Mouse (Mus musculus) neural tube, embryonic 12.5 days (tissue): Measurements from ENCODE around the gene Rbpj. TPM values are rescaled to one million over a fixed set of nuclear protein-coding genes. Genes with fewer than 3 reads are reported as not detected.

Source experiments
- ATAC-seq: fragments of 200-750 bp; cut with Nextera tagmentation; 2 replicates; pipeline ENCODE4 v1.8.0; 2017; ENCODE audit warnings: low read depth, mild to moderate bottlenecking, moderate TSS enrichment, moderate library complexity; ENCODE audit not compliant: low FRiP score
- H3K27ac ChIP-seq: fragments of 300-500 bp; sonication (generic); 2 replicates; pipeline ENCODE4 v1.5.1; 2016
- H3K27me3 ChIP-seq: fragments of 300-500 bp; sonication (generic); replicated peaks from 2 replicates; pipeline ENCODE4 v1.6.1; 2016; ENCODE audit warnings: mild to moderate bottlenecking
- H3K36me3 ChIP-seq: fragments of 300-500 bp; sonication (generic); 2 replicates; pipeline ENCODE4 v1.6.1; 2016; ENCODE audit warnings: mild to moderate bottlenecking
- H3K4me1 ChIP-seq: fragments of 300-500 bp; sonication (generic); 2 replicates; pipeline ENCODE4 v1.6.1; 2016
- H3K4me2 ChIP-seq: fragments of 300-500 bp; sonication (generic); replicated peaks from 2 replicates; pipeline ENCODE4 v1.6.1; 2016; ENCODE audit warnings: mild to moderate bottlenecking
- H3K4me3 ChIP-seq: fragments of 300-500 bp; sonication (generic); 2 replicates; pipeline ENCODE4 v1.5.1; 2016
- H3K9ac ChIP-seq: fragments of 300-500 bp; sonication (generic); 2 replicates; pipeline ENCODE4 v1.6.1; 2016; ENCODE audit warnings: mild to moderate bottlenecking
- H3K9me3 ChIP-seq: fragments of 300-500 bp; sonication (generic); 2 replicates; pipeline ENCODE4 v1.6.1; 2016; ENCODE audit warnings: mild to moderate bottlenecking
- WGBS: fragments of 180-500 bp; shearing (Covaris S2); methylation state at CpG from one replicate; pipeline ENCODE4 v1.1.7; 2016; 5-methylcytosine and 5-hydroxymethylcytosine counted together
- polyA plus RNA-seq: library from polyadenylated mRNA; unstranded; fragments of >200 nt; fragmentation: Nextera tagmentation; extraction: Ambion mirVana; gene quantifications from 2 replicates; pipeline ENCODE4 v1.2.1, GENCODE M21; 2016

Rbpj gene
- polyA plus RNA-seq, 1 experiment from 2014 or later: 62.8 TPM

DNA sequence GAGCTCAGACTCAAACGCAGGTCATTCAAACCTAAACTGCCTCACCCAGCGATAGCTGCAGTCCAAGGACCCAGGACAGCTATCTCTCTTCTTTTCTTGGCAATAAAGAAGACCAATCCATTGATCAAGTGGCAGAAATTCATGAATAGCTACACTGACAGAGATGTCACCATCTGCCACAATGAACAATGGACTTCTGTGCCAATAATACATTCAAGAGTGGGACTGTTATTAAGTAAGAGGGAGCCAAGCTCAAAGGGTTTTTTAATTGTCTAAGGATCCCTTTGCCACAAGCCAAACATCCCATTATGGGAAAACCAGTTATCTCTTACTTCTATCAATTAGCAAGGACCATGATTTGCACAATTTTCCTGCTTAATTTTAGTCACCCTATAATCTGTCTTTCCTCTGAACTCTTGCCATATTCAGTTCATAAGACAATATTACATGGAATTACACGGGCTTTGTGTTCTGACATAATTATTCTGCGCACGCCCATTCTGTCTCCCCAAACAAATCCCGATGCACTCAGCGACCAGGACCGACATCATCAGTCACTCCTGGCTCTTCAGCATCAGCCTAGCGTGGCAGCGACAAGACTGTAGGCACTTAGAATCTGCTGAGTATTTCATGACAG, 34.7 kb downstream of the Rbpj start:
- Histone ChIP-seq H3K9ac (no peak overlapping the region), H3K27ac (no peak overlapping the region), H3K4me3 (no peak overlapping the region), H3K36me3 (no peaks in the 10 kb centered on the region), H3K9me3 (no peaks in the 10 kb centered on the region), H3K27me3 (no peaks in the 10 kb centered on the region), H3K4me2 (no peak overlapping the region), H3K4me1 (no peaks in the 10 kb centered on the region)
- WGBS: 68% methylated on average over 10 of the region's 10 CpGs
- no peak for ATAC-seq

- no peak overlapping the region for H3K27ac ChIP-seq
- H3K27me3 ChIP-seq: no peaks in the 10 kb centered on the region
- H3K4me3 ChIP-seq: no peak overlapping the region
- WGBS: 69% methylated on average over 3 of the region's 3 CpGs
- ATAC-seq: no peak
- H3K4me1 ChIP-seq: no peaks in the 10 kb centered on the region
- H3K9ac ChIP-seq: no peak overlapping the region
- no peaks in the 10 kb centered on the region for H3K9me3 ChIP-seq
- no peak overlapping the region for H3K4me2 ChIP-seq
- H3K36me3 ChIP-seq: no peaks in the 10 kb centered on the region
Measured at GRCm38 (mm10) chr5:53503261-53503660, 37.3 kb downstream of the Rbpj start.

DNA sequence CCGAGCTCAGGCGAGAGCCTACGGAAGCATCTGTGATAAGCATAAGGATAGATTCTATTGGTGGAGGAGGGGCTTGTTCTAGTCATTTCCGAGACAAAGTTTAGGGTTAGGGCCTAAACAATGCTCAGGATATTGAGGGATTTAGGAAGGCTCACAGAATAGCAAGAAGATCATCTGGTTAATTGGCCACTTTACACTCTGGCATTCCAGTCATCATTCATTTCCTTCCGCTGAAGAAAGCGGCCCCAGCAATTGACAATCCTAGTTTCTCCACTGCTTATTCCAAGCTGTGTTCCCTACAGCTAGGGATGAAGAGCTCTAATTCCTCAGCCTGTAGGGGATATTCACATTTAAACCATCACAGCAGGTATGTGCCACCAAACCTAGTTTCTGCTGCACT, 39.8 kb downstream of the Rbpj start:
- ATAC-seq: no peak
- H3K9ac ChIP-seq: no peak overlapping the region
- no peaks in the 10 kb centered on the region for H3K36me3 ChIP-seq
- H3K4me2 ChIP-seq: no peak overlapping the region
- WGBS: 70% methylated on average over 6 of the region's 6 CpGs
- no peak overlapping the region for H3K4me3 ChIP-seq
- no peaks in the 10 kb centered on the region for H3K9me3 ChIP-seq
- H3K27ac ChIP-seq: no peak overlapping the region
- H3K4me1 ChIP-seq: no peaks in the 10 kb centered on the region
- H3K27me3 ChIP-seq: no peaks in the 10 kb centered on the region

DNA sequence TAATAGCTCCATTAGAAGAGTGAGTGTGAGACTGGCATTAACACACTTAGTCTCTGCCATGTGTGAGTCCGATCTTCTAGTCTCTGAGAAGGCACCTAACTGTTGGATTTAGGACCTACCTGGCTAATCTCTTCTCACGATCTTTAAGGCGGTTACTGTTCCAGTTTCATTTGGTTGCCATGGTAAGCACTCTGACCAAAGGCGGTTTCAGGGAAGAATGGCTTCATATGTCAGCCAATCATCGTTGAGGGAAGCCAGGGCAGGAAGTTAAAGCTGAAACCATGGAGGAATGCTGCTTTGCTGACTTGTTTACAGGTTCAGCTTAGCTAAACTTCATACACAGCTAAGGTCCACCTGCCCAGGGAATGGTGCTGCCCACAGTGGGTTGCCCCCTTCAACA, 41.4 kb downstream of the Rbpj start:
- no peak overlapping the region for H3K27ac ChIP-seq
- H3K36me3 ChIP-seq: no peaks in the 10 kb centered on the region
- no peaks in the 10 kb centered on the region for H3K9me3 ChIP-seq
- ATAC-seq: no peak
- no peak overlapping the region for H3K9ac ChIP-seq
- 83% methylated on average over 5 of the region's 5 CpGs for WGBS
- no peak overlapping the region for H3K4me3 ChIP-seq
- no peaks in the 10 kb centered on the region for H3K27me3 ChIP-seq
- H3K4me1 ChIP-seq: no peaks in the 10 kb centered on the region
- H3K4me2 ChIP-seq: no peak overlapping the region

DNA sequence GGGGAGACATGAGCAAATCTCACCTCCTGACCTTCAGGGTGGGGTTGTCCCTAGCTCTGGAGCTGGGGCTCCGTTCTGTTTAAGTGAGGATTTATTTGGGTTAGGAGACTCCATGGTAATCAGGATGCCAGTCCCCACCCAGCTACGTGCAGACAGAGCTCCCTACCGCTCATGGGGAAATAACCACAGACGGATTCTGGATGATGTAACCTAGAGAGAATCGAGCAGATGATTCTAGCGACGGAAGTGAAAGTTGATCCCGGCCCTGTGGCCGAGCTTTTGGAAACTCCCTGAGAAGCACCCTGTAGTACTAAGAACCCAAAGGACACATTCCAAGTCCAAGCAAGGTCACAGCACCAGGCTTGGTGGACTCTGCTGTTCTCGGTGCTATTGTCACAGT, 43.5 kb downstream of the Rbpj start:
- Histone ChIP-seq H3K4me2 (no peak overlapping the region), H3K36me3 (no peaks in the 10 kb centered on the region), H3K9me3 (no peaks in the 10 kb centered on the region), H3K27me3 (no peaks in the 10 kb centered on the region), H3K4me3 (no peak overlapping the region), H3K4me1 (no peaks in the 10 kb centered on the region), H3K9ac (no peak overlapping the region), H3K27ac (no peak overlapping the region)
- 85% methylated on average over 10 of the region's 10 CpGs for WGBS
- ATAC-seq: no peak

- H3K4me2 ChIP-seq: no peak overlapping the region
- H3K27ac ChIP-seq: no peak overlapping the region
- WGBS: 93% methylated on average over 2 of the region's 2 CpGs
- no peaks in the 10 kb centered on the region for H3K36me3 ChIP-seq
- no peak for ATAC-seq
- no peaks in the 10 kb centered on the region for H3K27me3 ChIP-seq
- H3K9me3 ChIP-seq: no peaks in the 10 kb centered on the region
- no peak overlapping the region for H3K4me3 ChIP-seq
- no peak overlapping the region for H3K9ac ChIP-seq
- no peaks in the 10 kb centered on the region for H3K4me1 ChIP-seq
Measured at GRCm38 (mm10) chr5:53509927-53510326, 44.0 kb downstream of the Rbpj start.

- H3K4me3 ChIP-seq: no peak overlapping the region
- no peak overlapping the region for H3K4me2 ChIP-seq
- no peaks in the 10 kb centered on the region for H3K36me3 ChIP-seq
- no peak for ATAC-seq
- H3K27me3 ChIP-seq: no peaks in the 10 kb centered on the region
- H3K9ac ChIP-seq: no peak overlapping the region
- H3K9me3 ChIP-seq: no peaks in the 10 kb centered on the region
- H3K4me1 ChIP-seq: no peaks in the 10 kb centered on the region
- WGBS: 91% methylated on average over 4 of the region's 4 CpGs
- H3K27ac ChIP-seq: no peak overlapping the region
Measured at GRCm38 (mm10) chr5:53511426-53511825, 45.5 kb downstream of the Rbpj start.

DNA sequence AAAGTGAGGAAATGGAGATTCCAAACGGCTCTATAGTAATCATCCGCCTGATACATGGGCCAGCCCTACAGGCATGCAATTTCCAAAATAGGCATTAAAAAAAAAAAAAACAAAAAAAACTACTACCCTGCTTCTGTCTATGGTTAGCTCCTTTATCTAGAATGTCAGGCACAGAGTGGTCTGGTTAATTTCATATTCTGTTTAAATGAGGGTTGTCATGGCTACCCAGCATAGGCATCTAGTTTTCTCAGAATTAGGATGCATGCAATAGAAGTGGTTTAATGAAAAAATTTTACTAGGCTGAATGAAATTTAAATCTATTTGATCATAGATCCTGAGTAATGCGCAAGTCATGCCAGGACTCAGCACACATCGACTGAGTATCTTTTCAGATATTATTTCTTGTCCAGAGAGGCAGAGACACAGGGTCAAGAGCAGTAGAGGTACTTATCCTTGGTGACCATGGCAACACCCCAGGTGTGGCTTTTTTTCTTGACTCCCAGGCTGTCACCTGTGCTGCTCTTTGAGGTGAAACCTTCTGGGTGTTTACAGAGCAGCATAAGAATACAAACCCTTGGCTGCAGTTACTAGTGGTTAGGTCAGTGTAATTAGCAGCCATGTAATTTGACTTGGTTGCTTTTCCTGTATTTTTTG, 49.1 kb downstream of the Rbpj start:
- ATAC-seq: no peak
- Histone ChIP-seq H3K9me3 (no peaks in the 10 kb centered on the region), H3K9ac (no peak overlapping the region), H3K4me2 (no peak overlapping the region), H3K4me3 (no peak overlapping the region), H3K27ac (no peak overlapping the region), H3K36me3 (no peaks in the 10 kb centered on the region), H3K27me3 (no peaks in the 10 kb centered on the region), H3K4me1 (no peaks in the 10 kb centered on the region)
- 81% methylated on average over 4 of the region's 4 CpGs for WGBS

DNA sequence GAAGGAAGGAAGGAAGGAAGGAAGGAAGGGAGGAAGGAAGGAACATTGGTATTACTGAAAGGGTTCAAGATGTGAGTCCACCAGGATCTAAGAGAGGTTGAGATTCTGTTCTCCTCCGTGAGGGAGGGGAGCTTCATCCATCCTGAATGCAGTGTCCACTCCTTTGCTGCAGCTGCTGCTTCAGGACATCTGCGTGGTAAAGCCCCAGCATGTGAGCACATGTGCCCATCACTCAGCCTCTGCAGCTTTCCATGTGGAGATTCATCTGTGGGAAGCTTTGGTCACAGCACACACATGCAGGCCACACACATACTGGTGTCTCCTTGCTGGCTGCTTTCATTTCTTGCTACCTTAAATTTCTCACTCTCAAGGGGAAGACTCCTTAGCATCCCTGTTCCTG, 50.5 kb downstream of the Rbpj start:
- Histone ChIP-seq H3K36me3 (no peaks in the 10 kb centered on the region), H3K27ac (no peak overlapping the region), H3K9ac (no peak overlapping the region), H3K9me3 (no peaks in the 10 kb centered on the region), H3K27me3 (no peaks in the 10 kb centered on the region), H3K4me2 (no peak overlapping the region), H3K4me1 (no peaks in the 10 kb centered on the region), H3K4me3 (no peak overlapping the region)
- ATAC-seq: no peak
- 90% methylated on average over 2 of the region's 2 CpGs for WGBS

DNA sequence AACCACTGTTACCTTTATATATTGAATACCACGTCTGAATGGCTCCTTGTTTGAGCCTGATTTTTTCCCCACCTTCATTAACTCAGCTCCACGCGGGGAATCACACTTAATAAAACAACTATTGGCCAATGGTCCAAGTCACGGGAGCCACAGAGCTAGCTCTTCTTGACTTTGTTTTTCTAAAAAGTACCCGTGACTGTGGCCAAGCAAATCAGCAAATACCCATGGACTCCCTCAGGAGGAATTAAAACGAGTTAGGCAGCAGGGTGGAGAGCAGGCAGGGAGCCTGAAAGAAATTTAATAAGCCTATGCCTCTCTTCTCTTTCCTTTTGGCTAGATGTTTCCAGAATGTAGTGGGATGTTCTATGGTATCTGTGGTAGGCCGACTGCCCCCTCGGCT, 51.9 kb downstream of the Rbpj start:
- H3K36me3 ChIP-seq: no peaks in the 10 kb centered on the region
- H3K9ac ChIP-seq: no peak overlapping the region
- no peak for ATAC-seq
- no peak overlapping the region for H3K27ac ChIP-seq
- WGBS: 80% methylated on average over 8 of the region's 8 CpGs
- no peaks in the 10 kb centered on the region for H3K9me3 ChIP-seq
- no peak overlapping the region for H3K4me3 ChIP-seq
- H3K4me2 ChIP-seq: no peak overlapping the region
- H3K27me3 ChIP-seq: no peaks in the 10 kb centered on the region
- no peaks in the 10 kb centered on the region for H3K4me1 ChIP-seq

DNA sequence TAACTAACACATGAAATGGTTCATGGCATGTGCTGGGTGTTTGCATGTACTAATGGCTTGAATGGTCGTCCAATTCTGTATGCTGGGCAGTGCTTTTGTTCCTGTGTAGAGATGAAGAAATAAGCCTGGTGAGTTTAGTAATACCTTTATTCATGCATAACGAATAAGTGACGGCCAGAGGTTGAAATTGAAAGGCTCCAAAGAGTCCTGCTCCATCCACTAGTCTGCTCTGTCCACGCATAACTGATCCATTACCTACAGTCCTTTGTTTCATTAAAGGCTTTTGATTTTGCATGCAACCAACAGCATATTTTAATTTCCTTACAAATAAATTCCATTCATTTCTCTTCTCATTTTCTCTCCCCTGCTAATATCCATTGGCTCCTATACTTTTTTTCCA, 53.2 kb downstream of the Rbpj start:
- Histone ChIP-seq H3K4me1 (peaks cover 4% of the 10 kb centered on the region; the same call in 1 of the 2 replicates), H3K9ac (no peak overlapping the region), H3K27ac (no peak overlapping the region), H3K4me2 (no peak overlapping the region), H3K36me3 (no peaks in the 10 kb centered on the region), H3K4me3 (no peak overlapping the region), H3K27me3 (no peaks in the 10 kb centered on the region), H3K9me3 (no peaks in the 10 kb centered on the region)
- no peak for ATAC-seq
- 65% methylated on average over 4 of the region's 4 CpGs for WGBS

DNA sequence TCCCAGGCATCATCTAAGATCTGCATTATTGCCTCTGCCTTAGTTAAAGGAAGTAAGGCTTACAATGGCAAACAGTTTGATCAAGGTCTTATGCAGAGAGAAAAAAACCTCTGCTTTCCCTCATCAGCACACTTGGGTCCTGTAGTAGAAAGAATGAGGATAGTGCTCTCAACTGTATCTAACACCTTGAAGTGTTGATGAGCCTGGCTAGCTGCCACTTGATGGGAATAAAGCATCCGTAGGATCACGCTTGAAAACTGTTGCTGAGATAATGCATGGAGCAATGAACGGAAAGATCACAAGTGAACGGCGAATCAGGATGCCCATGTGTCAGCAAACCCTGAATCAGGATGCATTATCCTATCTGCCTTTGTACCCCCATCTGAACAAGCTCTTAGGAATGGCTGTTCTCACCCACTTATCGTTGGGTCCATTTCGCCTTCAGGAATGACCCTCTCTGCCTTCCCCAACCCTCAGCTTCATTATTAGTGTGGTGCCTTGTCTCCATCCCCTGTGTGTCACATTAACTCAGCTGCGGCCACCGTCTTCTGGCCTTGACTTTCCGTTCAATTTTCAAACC, 54.1 kb downstream of the Rbpj start:
- H3K4me2 ChIP-seq: no peak overlapping the region
- no peak for ATAC-seq
- H3K9me3 ChIP-seq: no peaks in the 10 kb centered on the region
- no peak overlapping the region for H3K9ac ChIP-seq
- no peaks in the 10 kb centered on the region for H3K27me3 ChIP-seq
- H3K27ac ChIP-seq: no peak overlapping the region
- WGBS: 94% methylated on average over 10 of the region's 10 CpGs
- no peaks in the 10 kb centered on the region for H3K36me3 ChIP-seq
- no peak overlapping the region for H3K4me3 ChIP-seq
- peaks cover 4% of the 10 kb centered on the region; the same call in 1 of the 2 replicates for H3K4me1 ChIP-seq

GRCm38 (mm10) chr5:53523046-53523445, 57.1 kb downstream of the Rbpj start:
- Histone ChIP-seq H3K4me2 (no peak overlapping the region), H3K27me3 (no peaks in the 10 kb centered on the region), H3K4me3 (no peak overlapping the region), H3K27ac (no peak overlapping the region), H3K9ac (no peak overlapping the region), H3K36me3 (no peaks in the 10 kb centered on the region), H3K4me1 (peaks cover 16% of the 10 kb centered on the region; the same call in 1 of the 2 replicates), H3K9me3 (no peaks in the 10 kb centered on the region)
- 45% methylated on average over 3 of the region's 3 CpGs for WGBS
- no peak for ATAC-seq
